Mouse (Mus musculus): ENCODE data around the gene Pnpla3. TPM values are rescaled to one million over a fixed set of nuclear protein-coding genes. Genes with fewer than 3 reads are reported as not detected.
A peak's percentile ranks its signal among the peaks of the same experiment; 100 is the strongest.

The Pnpla3 gene
- polyA plus RNA-seq, 1 experiment from 2014 or later = 3.9 TPM

DNA sequence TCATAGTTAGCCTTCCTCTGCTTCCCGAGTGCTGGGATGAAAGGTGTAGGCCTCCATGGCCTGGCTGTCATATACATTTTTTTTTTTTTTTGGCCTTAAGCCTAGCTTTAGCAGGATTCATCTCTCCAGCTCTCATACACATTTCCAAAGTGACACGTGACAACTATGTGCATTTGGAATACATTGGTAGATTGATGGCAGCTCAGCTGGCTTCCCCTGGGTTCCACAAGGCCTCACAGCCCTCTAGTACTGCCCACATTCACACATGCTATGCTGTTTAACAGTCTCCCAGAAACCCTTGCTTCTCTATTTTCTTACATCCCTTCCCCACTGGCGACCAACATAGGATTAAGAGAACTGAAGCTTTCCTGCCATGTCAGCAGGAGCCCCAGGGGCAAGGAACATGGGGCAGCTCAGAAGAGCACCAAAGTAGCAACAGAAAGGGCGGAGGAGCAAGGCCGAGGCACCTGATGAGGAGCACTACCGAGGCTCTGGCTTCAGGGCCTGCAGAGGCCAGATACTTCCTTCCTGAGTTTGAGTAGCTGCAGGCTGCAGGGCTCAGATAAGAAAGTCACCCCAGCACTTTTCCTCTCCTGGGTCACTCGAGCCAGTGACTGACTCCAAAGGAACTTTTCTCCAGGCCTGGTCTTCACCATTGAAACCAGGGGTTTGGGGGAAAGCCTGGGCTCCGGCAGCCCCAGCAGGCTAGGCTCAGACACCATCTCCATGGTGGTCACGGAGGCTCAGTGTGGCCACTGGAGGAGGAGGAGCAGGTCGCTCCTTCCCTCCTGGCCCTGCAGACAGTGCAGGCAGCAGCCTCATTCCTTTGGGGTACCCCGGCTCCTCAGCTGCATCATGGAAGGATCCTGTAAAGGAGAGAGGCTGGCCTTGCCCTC, 42.1 kb downstream of the Pnpla3 start:
- Histone ChIP-seq H3K27ac (replicated peaks) (no peak overlapping the region), H3K4me1 (peaks cover 15% of the 10 kb centered on the region), H3K4me3 (replicated peaks) (no peak overlapping the region), H3K9me3 (replicated peaks) (no peaks in the 10 kb centered on the region), H3K27me3 (no peaks in the 10 kb centered on the region), H3K9ac (no peak overlapping the region), H3K4me2 (replicated peaks) (no peak overlapping the region), H3K36me3 (peaks cover 80% of the 10 kb centered on the region)
- ATAC-seq (ENCODE audit: insufficient number of reproducible peaks, low FRiP score, low TSS enrichment, low read depth) = no peak
- WGBS = 79% methylated on average over 11 of the region's 11 CpGs

DNA sequence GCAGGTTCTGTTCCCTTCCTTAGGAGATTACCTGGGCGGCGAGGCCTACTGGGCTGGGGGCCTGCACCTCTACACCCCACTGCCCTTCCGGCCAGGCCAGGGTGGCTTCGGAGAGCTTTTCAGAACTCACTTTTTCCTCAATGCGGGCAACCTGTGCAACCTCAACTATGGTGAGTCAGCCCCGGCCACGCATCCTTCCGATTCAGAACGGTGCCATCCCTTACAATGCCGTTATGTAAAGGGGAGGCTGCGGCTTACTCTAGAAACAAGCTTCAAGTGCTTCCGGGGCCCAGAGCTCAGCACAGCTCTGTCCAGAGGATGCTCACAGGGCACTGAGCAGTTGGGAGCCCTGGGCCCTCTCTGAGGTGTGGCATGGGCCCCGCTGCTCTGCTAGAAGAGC, 42.8 kb downstream of the Pnpla3 start:
- Histone ChIP-seq H3K27ac (replicated peaks) (no peak overlapping the region), H3K9me3 (replicated peaks) (no peaks in the 10 kb centered on the region), H3K4me3 (replicated peaks) (no peak overlapping the region), H3K36me3 (peaks cover 78% of the 10 kb centered on the region), H3K4me2 (replicated peaks) (no peak overlapping the region), H3K27me3 (no peaks in the 10 kb centered on the region), H3K9ac (no peak overlapping the region), H3K4me1 (peaks cover 18% of the 10 kb centered on the region)
- WGBS = 92% methylated on average over 13 of the region's 13 CpGs
- ATAC-seq (ENCODE audit: insufficient number of reproducible peaks, low FRiP score, low TSS enrichment, low read depth) = no peak

DNA sequence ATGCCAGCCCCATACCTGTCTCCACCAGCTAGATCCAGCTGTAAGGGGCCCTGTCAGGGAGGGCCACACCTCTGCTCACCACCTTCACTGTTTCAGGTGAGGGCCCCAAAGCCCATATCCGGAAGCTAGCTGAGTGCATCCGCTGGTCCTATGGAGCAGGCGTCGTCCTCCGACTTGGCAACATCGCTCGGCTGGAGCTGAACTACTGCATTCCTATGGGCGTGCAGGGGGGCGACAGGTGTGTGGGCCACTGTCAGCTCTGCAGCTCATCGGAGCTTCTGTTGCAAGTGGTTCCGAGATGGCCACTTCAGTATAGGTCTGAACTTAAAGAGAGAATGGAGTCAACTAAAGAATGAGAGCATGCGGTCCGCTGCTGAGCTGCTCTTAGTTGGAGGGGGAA, 43.3 kb downstream of the Pnpla3 start:
- ATAC-seq (ENCODE audit: insufficient number of reproducible peaks, low FRiP score, low TSS enrichment, low read depth) = no peak
- peaks cover 22% of the 10 kb centered on the region for H3K4me1 ChIP-seq
- no peak overlapping the region for H3K4me3 ChIP-seq (replicated peaks)
- H3K27ac ChIP-seq (replicated peaks) = no peak overlapping the region
- H3K27me3 ChIP-seq = no peaks in the 10 kb centered on the region
- H3K36me3 ChIP-seq = peaks cover 74% of the 10 kb centered on the region
- 77% methylated on average over 13 of the region's 13 CpGs for WGBS
- H3K4me2 ChIP-seq (replicated peaks) = no peak overlapping the region
- no peak overlapping the region for H3K9ac ChIP-seq
- H3K9me3 ChIP-seq (replicated peaks) = no peaks in the 10 kb centered on the region

DNA sequence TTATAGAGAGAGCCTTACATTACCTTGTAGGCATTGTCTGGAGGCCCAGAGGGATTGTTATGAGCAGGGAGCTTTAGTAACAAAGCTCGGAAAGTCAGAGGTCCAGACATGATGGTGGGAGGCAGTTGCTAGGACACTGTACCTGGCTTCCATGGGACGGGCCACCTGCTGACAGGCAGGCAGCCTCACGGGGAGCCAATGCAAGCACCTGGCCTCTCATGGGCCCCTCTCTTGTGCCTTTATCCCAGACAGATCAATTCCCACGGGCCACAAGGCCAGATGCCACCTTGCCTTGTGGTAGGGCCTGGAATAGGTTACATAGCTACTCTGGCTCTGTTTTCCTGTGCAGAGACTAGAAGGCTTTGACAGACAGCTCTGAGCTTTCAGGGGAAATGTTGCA, 43.9 kb downstream of the Pnpla3 start:
- ATAC-seq (ENCODE audit: insufficient number of reproducible peaks, low FRiP score, low TSS enrichment, low read depth) = no peak
- H3K27me3 ChIP-seq = no peaks in the 10 kb centered on the region
- peaks cover 27% of the 10 kb centered on the region for H3K4me1 ChIP-seq
- no peak overlapping the region for H3K9ac ChIP-seq
- H3K4me2 ChIP-seq (replicated peaks) = no peak overlapping the region
- H3K9me3 ChIP-seq (replicated peaks) = no peaks in the 10 kb centered on the region
- 80% methylated on average over 4 of the region's 4 CpGs for WGBS
- H3K27ac ChIP-seq (replicated peaks) = no peak overlapping the region
- no peak overlapping the region for H3K4me3 ChIP-seq (replicated peaks)
- peaks cover 67% of the 10 kb centered on the region for H3K36me3 ChIP-seq

- 37% methylated on average over 6 of the region's 6 CpGs for WGBS
- no peak overlapping the region for H3K4me3 ChIP-seq (replicated peaks)
- ATAC-seq (ENCODE audit: insufficient number of reproducible peaks, low FRiP score, low TSS enrichment, low read depth) = peak; percentile 32; the same call in 1 of the 2 replicates
- peaks cover 33% of the 10 kb centered on the region for H3K4me1 ChIP-seq
- no peak overlapping the region for H3K4me2 ChIP-seq (replicated peaks)
- H3K9me3 ChIP-seq (replicated peaks) = no peaks in the 10 kb centered on the region
- H3K36me3 ChIP-seq = peaks cover 61% of the 10 kb centered on the region
- no peak overlapping the region for H3K9ac ChIP-seq
- no peaks in the 10 kb centered on the region for H3K27me3 ChIP-seq
- 0 out of 2 replicates have a peak overlapping the region, but pooled peaks have one; percentile 11 for H3K27ac ChIP-seq (replicated peaks)
Measured at GRCm38 (mm10) chr15:84212031-84212755, 44.6 kb downstream of the Pnpla3 start.

- H3K4me2 ChIP-seq (replicated peaks) = no peak overlapping the region
- no peak overlapping the region for H3K9ac ChIP-seq
- WGBS = 74% methylated on average over 2 of the region's 2 CpGs
- no peak overlapping the region for H3K4me3 ChIP-seq (replicated peaks)
- no peaks in the 10 kb centered on the region for H3K27me3 ChIP-seq
- H3K36me3 ChIP-seq = peaks cover 57% of the 10 kb centered on the region
- H3K4me1 ChIP-seq = peaks cover 37% of the 10 kb centered on the region
- no peaks in the 10 kb centered on the region for H3K9me3 ChIP-seq (replicated peaks)
- ATAC-seq (ENCODE audit: insufficient number of reproducible peaks, low FRiP score, low TSS enrichment, low read depth) = no peak
- H3K27ac ChIP-seq (replicated peaks) = 0 out of 2 replicates have a peak overlapping the region, but pooled peaks have one; percentile 11
Measured at GRCm38 (mm10) chr15:84212756-84213105, 45.1 kb downstream of the Pnpla3 start.

- WGBS = 86% methylated on average over 6 of the region's 6 CpGs
Measured at GRCm38 (mm10) chr15:84213162-84213739, 45.6 kb downstream of the Pnpla3 start.

DNA sequence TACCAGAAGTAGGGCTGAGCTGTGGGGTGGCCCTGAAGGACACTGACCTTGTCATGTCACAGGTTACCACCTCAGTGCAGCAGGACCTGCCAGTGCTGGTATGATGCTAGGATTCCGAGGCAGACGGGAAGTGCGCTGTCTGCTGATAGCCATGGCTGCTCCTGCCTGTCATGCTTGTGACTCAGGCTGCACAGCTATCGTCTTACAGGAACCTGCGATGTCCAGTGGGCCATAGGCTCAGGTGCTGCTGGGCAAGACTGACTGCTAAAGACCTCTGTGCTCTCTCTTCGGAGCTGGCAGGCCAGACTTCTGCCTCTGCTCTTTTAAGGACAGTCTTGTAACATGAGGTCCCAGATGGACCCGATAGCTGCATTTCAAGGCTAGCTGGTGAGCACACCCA, 46.8 kb downstream of the Pnpla3 start:
- Histone ChIP-seq H3K4me3 (replicated peaks) (no peak overlapping the region), H3K4me1 (peaks cover 54% of the 10 kb centered on the region), H3K9me3 (replicated peaks) (no peaks in the 10 kb centered on the region), H3K27ac (replicated peaks) (no peak overlapping the region), H3K9ac (no peak overlapping the region), H3K36me3 (peaks cover 46% of the 10 kb centered on the region), H3K27me3 (0 out of 2 replicates have a peak, but pooled peaks cover 2% of the 10 kb centered on the region), H3K4me2 (replicated peaks) (no peak overlapping the region)
- ATAC-seq (ENCODE audit: insufficient number of reproducible peaks, low FRiP score, low TSS enrichment, low read depth) = no peak
- WGBS = 71% methylated on average over 7 of the region's 7 CpGs

More at GRCm38 (mm10) chr15:84213162-84213739, 45.6 kb downstream of the Pnpla3 start:
- H3K27me3 ChIP-seq = no peaks in the 10 kb centered on the region
- H3K9me3 ChIP-seq (replicated peaks) = no peaks in the 10 kb centered on the region
- H3K27ac ChIP-seq (replicated peaks) = no peak overlapping the region
- no peak for ATAC-seq (ENCODE audit: insufficient number of reproducible peaks, low FRiP score, low TSS enrichment, low read depth)
- H3K36me3 ChIP-seq = peaks cover 55% of the 10 kb centered on the region
- peaks cover 42% of the 10 kb centered on the region for H3K4me1 ChIP-seq
- no peak overlapping the region for H3K4me3 ChIP-seq (replicated peaks)
- no peak overlapping the region for H3K9ac ChIP-seq
- no peak overlapping the region for H3K4me2 ChIP-seq (replicated peaks)

GRCm38 (mm10) chr15:84215273-84215672, 47.6 kb downstream of the Pnpla3 start:
- H3K4me2 ChIP-seq (replicated peaks) = no peak overlapping the region
- 0 out of 2 replicates have a peak, but pooled peaks cover 2% of the 10 kb centered on the region for H3K27me3 ChIP-seq
- H3K9me3 ChIP-seq (replicated peaks) = no peaks in the 10 kb centered on the region
- H3K4me1 ChIP-seq = peaks cover 54% of the 10 kb centered on the region
- no peak overlapping the region for H3K9ac ChIP-seq
- no peak overlapping the region for H3K27ac ChIP-seq (replicated peaks)
- peaks cover 38% of the 10 kb centered on the region for H3K36me3 ChIP-seq
- WGBS = 67% methylated on average over 2 of the region's 2 CpGs
- H3K4me3 ChIP-seq (replicated peaks) = no peak overlapping the region
- no peak for ATAC-seq (ENCODE audit: insufficient number of reproducible peaks, low FRiP score, low TSS enrichment, low read depth)

DNA sequence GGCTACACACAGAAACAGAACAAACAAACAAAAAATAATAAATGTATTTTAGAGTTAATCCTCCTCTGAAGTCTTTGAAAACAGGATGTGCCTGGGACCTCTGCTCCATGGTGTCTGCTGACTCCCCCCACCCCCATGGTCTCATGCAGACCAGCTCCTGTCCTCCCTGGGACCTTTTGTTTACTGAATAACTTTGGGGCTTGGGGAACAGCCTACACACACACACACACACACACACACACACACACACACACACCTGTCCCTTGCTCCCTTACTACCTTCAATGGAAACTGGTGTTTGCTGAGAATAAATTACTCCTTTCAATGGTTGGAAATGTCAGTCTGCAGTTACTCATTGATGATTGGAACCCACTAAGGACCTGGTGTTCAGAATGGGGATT, 48.4 kb downstream of the Pnpla3 start:
- Histone ChIP-seq H3K9ac (no peak overlapping the region), H3K4me2 (replicated peaks) (no peak overlapping the region), H3K4me1 (peaks cover 54% of the 10 kb centered on the region), H3K36me3 (peaks cover 31% of the 10 kb centered on the region), H3K27ac (replicated peaks) (no peak overlapping the region), H3K4me3 (replicated peaks) (no peak overlapping the region), H3K27me3 (0 out of 2 replicates have a peak, but pooled peaks cover 2% of the 10 kb centered on the region), H3K9me3 (replicated peaks) (no peaks in the 10 kb centered on the region)
- no peak for ATAC-seq (ENCODE audit: insufficient number of reproducible peaks, low FRiP score, low TSS enrichment, low read depth)

DNA sequence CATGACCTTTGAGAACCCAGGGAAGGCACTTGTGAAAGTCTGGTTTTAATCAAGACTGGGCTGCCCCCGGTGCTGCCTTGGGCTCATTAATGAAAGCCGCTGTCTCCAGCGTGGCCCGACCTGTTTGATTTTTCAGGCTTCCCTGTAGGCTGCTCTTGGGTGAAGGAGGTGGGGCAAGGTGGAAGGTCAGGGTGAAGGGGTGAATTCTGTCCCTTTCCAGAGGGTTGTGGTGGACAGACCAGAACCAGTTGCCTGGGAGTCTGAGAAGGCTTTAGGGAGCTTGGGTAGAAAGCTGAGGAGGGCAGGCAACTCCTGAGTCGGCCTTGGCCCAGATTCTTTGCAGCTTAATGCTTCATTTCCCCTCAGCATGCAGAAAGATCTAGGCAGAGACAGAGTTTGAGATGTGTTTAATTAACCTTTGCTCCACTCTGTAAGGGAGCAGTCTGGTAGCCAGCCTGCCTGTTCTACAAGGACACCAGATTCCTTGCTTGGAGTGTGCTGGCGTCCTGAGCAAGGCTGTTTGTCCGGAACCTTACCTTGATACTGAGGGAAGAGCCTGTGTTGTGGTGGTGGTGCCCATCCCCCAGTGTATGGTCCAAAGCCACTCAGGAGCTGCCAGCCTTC, 48.9 kb downstream of the Pnpla3 start:
- Histone ChIP-seq H3K4me1 (peaks cover 54% of the 10 kb centered on the region), H3K4me2 (replicated peaks) (no peak overlapping the region), H3K9me3 (replicated peaks) (no peaks in the 10 kb centered on the region), H3K27ac (replicated peaks) (no peak overlapping the region), H3K9ac (no peak overlapping the region), H3K27me3 (0 out of 2 replicates have a peak, but pooled peaks cover 2% of the 10 kb centered on the region), H3K36me3 (peaks cover 25% of the 10 kb centered on the region), H3K4me3 (replicated peaks) (no peak overlapping the region)
- ATAC-seq (ENCODE audit: insufficient number of reproducible peaks, low FRiP score, low TSS enrichment, low read depth) = no peak
- 25% methylated on average over 7 of the region's 7 CpGs for WGBS

Data from embryonic facial prominence, embryonic 15.5 days (tissue).